Mouse (Mus musculus): ENCODE data around the gene Phkg1. TPM values are rescaled to one million over a fixed set of nuclear protein-coding genes. Genes with fewer than 3 reads are reported as not detected.
"Not testable (repeated sequence)": the region's sequence is repeated elsewhere in the genome, so short reads cannot be mapped to it uniquely, and the experiment has no call there.

Phkg1 gene
- total RNA-seq (2021): 10 to 100 TPM; 19.7 to 20.3 TPM
- long read RNA-seq, experiment 1, transcript Phkg1-201 (10 exons, 2,374 nt): major isoform, 7 of 11 reads
- long read RNA-seq, experiment 1, partial matches to known transcripts: 1 of 11 reads
- long read RNA-seq, experiment 1, other reads (novel, unspliced or antisense): 3 of 11 reads
- long read RNA-seq, experiment 2, transcript Phkg1-201 (10 exons, 2,374 nt): major isoform, 8 of 13 reads
- long read RNA-seq, experiment 2, partial matches to known transcripts: 3 of 13 reads
- long read RNA-seq, experiment 2, other reads (novel, unspliced or antisense): 2 of 13 reads

DNA sequence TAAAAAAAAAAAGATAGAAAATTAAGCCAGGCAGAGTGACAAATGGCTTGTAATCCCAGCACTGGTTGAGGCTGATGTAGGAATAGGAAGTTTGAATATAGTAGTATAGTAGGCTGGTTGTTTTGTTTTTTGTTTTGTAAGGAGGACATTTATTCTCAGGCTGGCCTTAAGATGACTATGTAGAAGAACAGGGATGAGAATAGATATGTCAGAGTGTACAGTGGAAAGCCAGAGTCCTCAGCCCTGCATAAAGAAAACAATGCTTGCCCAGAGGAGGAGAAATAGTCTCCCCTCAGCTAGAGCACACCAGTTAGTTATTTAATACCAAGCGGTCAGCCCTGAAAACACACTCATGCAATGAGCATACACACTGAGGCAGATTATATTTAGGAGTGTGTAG, at the start of gene Phkg1:
Gene Phkg1, minus strand, starts transcription at position 101 of the 400 bp plus-strand sequence.
- no peak for DNase-seq (ENCODE audit: low spot score in 2 of 2)

DNA sequence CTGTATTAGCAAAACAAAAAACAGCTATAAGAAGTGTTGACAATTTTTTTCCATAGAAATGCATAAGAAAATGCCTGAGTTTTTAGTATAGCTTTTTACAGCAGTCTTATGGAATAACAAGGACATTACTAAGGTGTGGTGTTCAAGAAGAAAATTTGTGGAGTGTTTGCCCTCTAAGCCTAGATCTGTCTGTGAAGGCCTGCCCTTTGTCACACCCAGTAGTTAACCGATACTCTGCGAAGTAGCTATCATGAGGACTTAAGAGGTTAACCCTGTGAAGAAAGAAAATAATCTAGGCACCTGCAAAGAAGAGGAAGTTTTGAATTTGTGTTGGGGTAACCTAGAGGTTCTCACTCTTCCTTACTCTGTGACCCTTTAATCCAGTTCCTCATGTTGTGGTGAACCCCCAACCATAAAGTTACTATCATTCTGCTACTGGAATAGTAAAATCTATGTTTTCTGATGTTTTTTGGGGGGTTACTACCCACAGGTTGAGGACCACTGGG, 49.2 kb upstream of the Phkg1 start:
- no peak for DNase-seq (ENCODE audit: low spot score in 2 of 2)

DNA sequence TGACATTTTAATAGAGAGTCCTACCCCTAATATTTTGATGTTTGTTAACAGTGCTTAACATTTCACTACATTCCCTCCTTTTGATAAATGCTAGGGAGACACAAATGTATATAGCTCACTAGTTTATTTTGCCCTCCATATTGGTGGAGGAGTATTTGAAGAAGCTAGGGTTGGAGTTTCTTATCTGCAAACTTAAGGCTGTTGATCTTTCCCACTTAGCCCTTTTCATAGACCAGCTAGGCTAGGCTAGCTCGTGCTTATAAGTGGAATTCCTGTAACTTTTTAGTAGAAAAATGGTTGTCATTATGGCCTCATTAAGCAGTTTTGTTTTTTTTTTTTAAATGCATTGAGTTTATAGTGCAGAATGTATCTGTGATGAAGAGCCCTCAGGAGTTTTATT, 45.1 kb upstream of the Phkg1 start:
- no peak for DNase-seq (ENCODE audit: low spot score in 2 of 2)

DNA sequence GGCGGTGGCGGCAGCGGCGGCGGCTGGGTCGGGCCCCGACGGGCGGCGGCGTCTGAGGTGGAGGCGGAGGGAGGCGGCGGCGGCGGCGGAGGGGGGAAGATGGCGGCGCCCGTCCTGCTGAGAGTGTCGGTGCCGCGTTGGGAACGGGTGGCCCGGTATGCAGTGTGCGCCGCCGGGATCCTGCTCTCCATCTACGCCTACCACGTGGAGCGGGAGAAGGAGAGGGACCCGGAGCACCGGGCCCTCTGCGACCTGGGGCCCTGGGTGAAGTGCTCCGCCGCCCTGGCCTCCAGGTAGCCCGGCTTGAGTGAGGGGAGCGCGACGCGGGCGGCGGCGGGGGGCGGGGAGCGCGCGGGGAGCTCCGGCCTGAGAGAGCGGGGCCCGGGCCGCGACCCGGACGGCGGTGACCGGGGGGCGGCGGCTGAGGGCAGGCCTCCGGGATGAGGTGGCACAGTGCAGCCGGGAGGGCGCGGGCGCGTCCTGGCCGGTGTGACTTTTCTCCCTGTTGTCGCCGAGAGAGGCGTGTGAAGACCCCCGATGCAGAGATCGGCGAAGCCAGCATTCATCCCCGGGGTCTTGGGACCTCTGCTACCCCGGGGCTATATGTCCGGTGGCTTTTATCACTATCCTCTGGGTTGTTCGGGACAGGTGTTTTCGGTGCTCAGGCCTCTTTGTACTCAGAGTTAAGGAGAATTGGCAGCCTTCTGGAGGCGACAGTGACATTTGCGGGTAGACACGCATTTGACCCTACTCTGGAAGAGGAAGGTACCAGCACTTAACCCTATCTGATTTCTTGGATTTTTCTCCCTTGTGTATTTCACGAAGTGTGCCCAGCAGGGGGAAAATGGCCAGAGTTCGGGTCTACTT, 44.0 kb upstream of the Phkg1 start:
- peak in 1 of 2 experiments; percentile 18 for DNase-seq (ENCODE audit: low spot score in 2 of 2)

DNA sequence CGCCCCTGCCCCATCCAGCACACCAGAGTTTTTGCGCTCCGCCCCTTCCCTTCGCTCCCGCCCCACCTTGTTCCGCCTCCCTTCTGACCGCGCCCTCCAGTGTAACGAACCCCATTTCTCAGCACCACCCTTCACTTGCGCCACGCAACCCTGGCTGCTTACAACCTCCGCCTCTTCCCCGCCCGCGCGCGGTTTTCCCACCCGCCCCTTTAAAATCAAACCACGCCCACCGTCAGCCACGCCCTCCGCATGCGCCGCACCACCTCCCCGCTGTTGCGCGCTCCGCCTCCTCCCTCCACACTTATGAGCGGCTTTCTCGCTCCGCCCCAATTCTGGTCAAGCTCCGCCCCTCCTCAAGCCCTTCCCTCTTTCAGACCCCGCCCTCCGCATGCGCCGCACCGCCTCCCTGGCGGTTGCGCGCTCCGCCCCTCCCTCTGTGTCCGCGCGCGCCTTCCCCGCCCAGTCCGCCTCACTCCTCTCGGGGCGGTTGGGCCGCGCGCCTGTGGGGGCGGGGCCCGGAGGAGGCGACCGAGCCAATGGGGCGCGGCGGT, 43.2 kb upstream of the Phkg1 start, which contains the start of gene Vkorc1l1:
Gene Vkorc1l1, plus strand, starts transcription at position 476 of the 551 bp plus-strand sequence.
- peak; percentile 96 to 98 for DNase-seq (ENCODE audit: low spot score in 2 of 2)

DNA sequence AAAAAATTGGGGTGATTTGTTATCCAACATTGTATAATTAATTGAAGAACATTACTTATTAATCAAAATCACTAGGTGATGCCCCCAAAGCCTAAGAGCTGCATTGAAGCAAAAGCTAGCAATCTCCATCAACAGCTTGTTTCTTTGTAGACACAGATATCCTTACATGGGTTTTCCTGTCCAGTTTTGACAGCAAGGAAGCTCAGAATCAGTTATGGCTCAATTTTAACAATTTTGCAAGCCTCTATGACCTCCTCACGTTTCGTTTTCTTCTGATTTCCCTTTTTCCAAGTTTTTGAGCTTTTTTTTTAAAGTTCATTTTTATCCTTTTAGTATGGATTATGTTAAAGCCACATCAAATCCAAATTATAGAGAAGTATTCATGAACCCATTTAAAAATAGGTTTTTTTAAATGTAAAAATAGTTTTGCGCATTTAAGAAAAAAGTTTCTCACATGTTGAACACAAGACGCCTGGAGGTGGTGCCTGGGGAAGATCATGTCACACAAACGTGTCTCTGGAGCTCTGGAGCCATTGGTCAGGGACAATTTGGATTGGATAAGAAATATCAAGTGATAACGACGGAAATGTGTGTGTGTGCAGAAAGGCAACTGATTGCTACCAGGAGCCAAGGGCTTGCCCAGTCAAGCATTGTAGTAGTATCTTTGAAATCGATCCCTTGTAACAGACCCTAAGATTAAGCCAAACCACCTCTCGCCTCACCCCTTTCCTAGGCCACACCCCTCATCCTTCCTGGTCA, 42.6 kb upstream of the Phkg1 start:
- no peak for DNase-seq (ENCODE audit: low spot score in 2 of 2)

DNA sequence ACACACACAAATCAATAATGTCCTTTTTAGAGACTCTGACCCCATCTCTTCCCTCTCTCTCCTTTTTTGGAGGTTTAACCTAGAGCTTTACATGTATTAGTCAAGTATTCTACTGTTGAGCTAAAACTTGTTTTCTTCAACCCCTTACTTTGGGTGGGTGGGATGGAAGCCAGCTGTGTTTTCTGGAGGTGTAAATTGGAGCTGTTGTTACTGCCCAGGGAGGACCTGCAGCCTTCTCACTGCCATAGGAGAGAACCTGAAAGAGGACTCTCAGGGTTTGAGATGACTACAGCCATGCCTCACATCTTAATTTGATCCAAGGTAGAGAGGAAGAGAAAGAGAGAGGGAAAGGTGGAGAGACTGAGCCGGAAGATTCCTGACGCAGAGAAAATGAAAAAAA, 41.9 kb upstream of the Phkg1 start:
- DNase-seq (ENCODE audit: low spot score in 2 of 2): no peak

DNA sequence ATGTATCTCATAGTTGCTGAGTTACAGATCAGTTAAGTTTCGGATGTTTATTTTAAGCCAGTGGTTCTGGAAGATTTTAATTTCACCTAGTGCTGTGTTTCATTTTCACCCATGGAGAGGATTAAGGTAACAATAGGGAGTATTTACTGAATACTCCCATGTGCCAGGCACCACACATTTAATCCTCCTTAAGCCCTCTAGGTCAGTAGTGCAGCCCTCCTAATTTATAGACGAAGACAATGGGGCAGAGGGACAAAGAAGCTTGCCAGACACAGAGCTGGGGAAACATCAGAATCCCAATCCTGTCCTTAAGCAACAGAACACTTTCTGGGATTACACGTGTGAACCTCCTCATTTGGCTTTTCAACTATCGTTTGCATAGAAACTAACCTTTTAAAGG, 38.6 kb upstream of the Phkg1 start:
- no peak for DNase-seq (ENCODE audit: low spot score in 2 of 2)

DNA sequence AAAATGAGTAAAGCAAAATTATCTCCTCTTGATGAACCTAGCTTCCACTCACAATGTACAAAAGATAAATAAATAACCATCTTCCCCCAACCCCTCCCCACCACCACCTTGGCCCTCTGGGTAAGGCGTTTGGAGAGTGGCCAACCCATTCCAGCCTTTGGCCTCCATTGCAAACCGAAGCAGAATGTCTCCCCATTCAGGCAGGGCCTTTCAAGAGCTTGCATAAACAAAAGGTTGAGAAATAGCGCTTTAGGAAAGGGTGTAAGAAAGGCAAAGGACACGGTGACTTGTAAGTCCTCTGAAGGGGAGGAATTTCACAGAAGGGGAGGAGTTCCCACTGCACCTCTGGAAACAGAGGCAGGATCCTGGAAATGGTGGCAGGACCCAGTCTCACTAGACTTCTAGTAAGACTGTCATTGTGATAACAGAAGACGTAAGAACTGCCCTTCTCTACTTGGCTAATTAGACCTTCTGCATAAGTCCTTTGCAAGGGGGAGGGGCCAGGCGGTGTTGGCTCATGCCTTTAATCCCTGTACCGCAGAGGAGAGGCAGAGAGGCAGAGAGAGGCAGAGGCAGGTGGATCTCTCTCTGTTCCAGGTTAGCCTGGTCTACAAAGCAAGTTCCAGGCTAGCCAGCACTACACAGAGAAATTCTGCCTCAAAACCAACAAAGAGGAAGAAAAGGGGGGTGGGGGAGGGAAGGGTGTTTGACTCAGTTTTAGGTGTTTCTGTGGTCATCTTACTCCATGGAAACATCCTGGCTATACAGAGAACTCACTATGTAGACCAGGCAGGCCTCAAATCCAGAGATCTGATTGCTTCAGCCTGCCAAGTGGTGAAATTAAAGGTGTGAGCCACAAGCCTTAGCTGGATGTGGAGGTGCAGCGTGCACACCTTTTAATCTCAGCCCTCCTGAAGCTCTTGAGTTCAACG, 31.8 kb upstream of the Phkg1 start:
- DNase-seq (ENCODE audit: low spot score in 2 of 2): no peak

DNA sequence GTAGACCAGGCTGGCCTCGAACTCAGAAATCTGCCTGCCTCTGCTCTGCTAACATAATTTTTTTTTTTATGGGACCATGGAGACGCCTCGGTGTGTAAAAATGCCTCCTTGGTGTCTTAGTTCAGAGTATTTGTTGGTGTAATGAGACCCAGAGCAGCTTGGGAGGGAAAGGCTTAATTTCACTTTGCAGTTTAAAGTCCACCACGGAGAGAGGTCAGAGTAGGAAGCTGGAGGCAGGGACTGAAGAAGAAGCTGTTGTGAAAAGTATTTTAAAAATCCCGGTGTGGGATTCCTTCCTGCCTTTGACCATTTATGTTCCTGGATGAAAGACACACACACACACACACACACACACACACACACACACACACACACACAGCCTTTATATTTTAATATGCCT, 27.6 kb upstream of the Phkg1 start:
- no peak for DNase-seq (ENCODE audit: low spot score in 2 of 2)

DNA sequence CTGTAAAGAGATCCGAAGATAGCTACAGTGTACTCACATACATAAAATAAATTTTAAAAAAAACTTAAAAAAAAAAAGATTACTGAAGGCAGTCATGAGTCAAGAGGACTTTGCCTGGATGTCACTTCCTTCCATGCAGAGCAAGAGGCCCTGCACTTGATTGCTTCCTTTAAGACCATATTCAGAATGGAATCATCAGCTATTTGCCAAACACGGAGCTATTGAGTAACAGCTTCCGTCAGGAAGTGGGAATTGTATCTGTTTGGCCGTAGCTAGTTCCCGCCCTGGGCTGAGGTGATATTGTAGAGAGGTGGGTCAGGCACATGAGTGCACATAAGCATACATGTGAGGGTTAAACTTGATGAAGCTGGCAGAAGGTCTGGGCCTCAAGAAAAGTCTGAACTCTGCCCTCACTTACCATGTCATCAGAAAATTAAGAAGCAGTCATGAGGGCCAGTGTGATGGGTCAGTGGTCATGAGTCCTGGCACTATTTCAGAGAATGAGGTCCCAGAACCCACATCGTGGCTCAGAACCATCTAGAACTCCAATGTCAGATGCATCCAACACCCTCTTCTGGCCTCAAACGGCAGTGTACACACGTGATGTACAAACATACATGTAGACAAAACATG, 26.6 kb upstream of the Phkg1 start:
- no peak for DNase-seq (ENCODE audit: low spot score in 2 of 2)

DNA sequence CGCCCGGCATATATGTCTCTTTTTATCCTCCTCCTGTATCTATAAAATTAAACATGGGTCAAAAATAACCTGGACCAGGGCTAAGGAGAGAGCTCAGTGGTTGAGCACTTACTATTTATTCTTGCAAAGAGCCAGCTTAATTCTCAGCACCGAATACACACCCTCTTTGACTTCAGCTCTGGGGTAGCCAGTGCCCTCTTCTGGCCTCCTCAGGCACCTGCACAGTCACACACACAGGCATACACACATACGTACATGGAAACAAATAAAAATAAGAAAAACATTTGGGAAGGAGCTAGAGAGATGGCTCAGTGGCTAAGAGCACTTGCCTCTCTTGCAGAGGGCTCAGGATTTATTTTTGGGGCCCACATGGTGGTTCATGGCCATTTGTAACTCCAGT, 23.6 kb upstream of the Phkg1 start:
- DNase-seq (ENCODE audit: low spot score in 2 of 2): no peak

DNA sequence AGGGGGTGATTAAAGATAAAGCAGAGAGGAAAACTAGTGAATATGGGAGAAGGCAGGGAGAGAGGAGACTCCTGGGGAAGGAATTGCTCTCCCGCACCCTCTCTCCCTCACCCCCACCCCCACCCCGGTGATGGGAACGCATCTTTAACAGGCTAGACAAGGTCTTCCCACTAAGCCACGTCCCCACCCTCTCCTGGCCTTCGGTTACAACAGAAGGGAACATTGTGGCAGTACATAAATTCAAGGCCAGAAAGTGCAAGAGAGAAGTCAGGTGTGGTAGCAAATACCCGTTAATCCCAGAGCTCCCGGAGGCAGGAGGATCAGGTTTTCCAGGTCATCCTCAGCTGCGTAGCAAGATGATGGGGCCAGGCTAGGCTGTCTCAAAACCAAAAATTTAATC, 21.0 kb upstream of the Phkg1 start:
- no peak for DNase-seq (ENCODE audit: low spot score in 2 of 2)

DNA sequence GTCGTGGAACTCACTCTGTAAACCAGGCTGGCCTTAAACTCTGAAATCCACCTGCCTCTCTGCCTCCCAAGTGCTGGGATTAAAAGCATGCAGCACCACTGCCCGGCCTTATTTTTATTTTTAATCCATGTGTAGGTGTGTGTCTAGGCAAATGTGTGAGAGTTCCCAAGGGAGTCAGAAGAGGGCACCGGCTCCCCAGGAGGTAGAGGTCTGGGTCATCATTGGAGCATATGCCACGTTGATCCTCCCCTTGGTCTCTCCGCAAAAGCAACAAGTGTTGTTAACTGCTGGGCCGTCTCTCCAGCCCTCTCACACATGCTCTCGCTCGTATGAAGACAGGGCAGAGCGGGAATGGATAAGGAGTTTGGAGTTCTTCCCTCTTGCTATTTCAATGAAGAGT, 20.4 kb upstream of the Phkg1 start:
- DNase-seq (ENCODE audit: low spot score in 2 of 2): no peak

DNA sequence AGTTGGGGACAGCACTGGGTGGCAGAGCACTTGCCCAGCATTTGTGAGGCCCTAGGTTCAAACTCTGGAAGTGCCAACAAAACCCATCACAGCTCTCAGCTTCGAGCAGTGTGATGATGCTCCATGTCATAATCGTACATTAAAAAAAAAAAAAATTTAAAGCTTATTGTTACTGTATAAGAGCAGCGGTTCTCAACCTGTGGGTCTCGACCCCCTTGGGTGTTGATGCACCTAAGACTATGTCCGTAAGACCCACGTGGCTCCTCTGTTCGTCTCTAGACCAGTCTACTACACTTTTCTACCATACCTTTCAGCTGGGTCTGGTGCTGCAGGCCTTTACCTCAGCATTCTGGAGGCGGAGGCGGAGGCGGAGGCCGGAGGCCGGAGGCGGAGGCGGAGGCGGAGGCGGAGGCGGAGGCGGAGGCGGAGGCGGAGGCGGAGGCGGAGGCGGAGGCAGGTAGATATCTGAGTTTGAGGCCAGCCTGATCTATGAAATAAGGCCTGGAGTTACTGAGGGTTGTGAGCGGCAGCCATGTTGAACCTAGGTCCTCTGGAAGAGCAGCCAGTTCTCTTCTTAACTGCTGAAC, 19.8 kb upstream of the Phkg1 start:
- DNase-seq (ENCODE audit: low spot score in 2 of 2): no peak

DNA sequence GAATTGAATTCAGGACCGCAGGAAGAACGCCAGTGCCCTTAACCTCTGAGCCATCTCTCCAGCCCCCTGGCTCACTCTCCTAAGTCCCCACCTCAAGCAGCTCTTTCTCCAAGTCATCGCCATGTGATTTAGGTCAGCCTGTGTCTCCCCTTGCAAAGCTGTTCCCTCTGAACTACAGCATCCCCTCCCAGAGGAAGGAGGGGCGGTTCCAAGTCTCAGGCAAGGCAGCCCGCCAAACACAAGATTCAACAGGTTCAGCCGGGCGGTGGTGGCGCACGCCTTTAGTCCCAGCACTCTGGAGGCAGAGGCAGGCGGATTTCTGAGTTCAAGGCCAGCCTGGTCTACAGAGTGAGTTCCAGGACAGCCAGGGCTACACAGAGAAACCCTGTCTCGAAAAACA, 17.1 kb upstream of the Phkg1 start:
- not testable (repeated sequence) for DNase-seq (ENCODE audit: low spot score in 2 of 2)

DNA sequence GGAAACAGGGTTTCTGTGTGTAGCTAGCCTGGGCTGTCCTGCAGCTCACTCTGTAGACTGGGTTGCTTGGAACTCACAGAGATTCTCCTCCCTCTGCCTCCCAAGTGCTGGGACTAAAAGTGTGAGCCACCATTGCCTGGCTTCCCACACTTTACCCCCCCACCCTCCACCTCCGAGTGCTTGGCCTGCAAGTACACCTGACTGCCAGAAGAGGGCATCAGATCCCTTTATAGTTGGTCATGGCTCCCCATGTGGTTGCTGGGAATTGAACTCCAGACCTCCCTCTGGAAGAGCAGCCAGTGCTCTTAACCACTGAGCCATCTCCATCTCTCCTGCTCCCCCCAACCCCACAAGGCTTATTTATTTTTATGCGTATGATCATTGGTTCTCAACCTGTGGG, 15.7 kb upstream of the Phkg1 start:
- DNase-seq (ENCODE audit: low spot score in 2 of 2): no peak

DNA sequence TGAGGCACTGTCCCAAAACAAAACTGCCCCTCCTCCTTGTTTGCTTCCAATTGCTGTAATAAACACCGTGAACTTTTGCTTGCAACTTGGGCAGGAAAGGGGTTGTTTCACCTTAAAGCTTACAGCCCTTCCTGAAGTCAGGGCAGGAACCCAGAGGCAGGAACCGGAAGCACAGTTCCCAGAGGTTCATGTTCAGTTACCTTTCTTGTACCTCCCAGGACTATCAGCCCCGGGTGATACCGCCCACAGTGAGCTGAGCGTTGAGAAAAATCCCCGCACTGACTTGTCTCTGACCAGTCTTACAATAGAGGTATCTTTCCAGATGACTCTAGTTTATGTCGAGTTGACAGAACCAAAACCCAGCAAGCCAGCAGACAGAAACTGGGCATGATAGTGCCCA, 11.2 kb upstream of the Phkg1 start:
- DNase-seq (ENCODE audit: low spot score in 2 of 2): no peak

DNA sequence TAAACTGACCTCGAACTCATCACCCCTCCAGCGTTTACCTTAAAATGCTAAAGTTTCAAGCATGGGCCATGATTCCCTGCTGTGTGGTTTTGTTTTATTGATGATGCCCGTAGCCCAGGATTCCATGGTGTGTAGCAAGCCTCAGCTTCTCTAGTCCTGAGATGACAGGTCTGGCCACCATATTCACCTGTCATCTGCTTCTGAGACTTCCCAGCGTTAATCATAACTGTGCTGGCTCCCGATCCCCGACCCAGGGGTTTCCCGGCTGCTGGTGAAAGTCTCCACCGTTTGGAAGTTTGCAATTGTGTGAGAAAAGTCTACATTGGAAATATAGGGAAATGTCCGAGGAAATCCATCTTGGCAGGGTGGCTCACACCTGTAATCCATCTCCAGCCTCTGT, 10.8 kb upstream of the Phkg1 start:
- no peak for DNase-seq (ENCODE audit: low spot score in 2 of 2)
